Mouse (Mus musculus) forebrain, embryonic 12.5 days (tissue): ENCODE data around the gene D630023F18Rik. TPM values are rescaled to one million over a fixed set of nuclear protein-coding genes. Genes with fewer than 3 reads are reported as not detected.

Experiments
- ATAC-seq: fragments of 200-750 bp; cut with Nextera tagmentation; 2 replicates; pipeline ENCODE4 v1.8.0; 2017; ENCODE audit warnings: moderate TSS enrichment; ENCODE audit not compliant: low FRiP score
- H3K27ac ChIP-seq: fragments of 300-500 bp; sonication (generic); 2 replicates; pipeline ENCODE4 v1.5.1; 2016; ENCODE audit warnings: mild to moderate bottlenecking
- H3K27me3 ChIP-seq: fragments of 300-500 bp; sonication (generic); 2 replicates; pipeline ENCODE4 v1.6.1; 2016; ENCODE audit warnings: mild to moderate bottlenecking
- H3K36me3 ChIP-seq: fragments of 300-500 bp; sonication (generic); replicated peaks from 2 replicates; pipeline ENCODE4 v1.6.1; 2016; ENCODE audit warnings: mild to moderate bottlenecking
- H3K4me1 ChIP-seq: fragments of 300-500 bp; sonication (generic); 2 replicates; pipeline ENCODE4 v1.6.1; 2016
- H3K4me2 ChIP-seq: fragments of 300-500 bp; sonication (generic); 2 replicates; pipeline ENCODE4 v1.6.1; 2016; ENCODE audit warnings: mild to moderate bottlenecking, moderate library complexity
- H3K4me3 ChIP-seq: fragments of 300-500 bp; sonication (generic); replicated peaks from 2 replicates; pipeline ENCODE4 v1.5.1; 2016; ENCODE audit warnings: mild to moderate bottlenecking
- H3K9ac ChIP-seq: fragments of 300-500 bp; sonication (generic); 2 replicates; pipeline ENCODE4 v1.6.1; 2016; ENCODE audit warnings: mild to moderate bottlenecking
- H3K9me3 ChIP-seq: fragments of 300-500 bp; sonication (generic); 2 replicates; pipeline ENCODE4 v1.6.1; 2016
- WGBS: fragments of 180-500 bp; shearing (Covaris S2); methylation state at CpG from one replicate; pipeline ENCODE4 v1.1.7; 2016; 5-methylcytosine and 5-hydroxymethylcytosine counted together
- polyA plus RNA-seq: library from polyadenylated mRNA; unstranded; fragments of >200 nt; fragmentation: Nextera tagmentation; extraction: Ambion mirVana; gene quantifications from 2 replicates; pipeline ENCODE4 v1.2.1, GENCODE M21; 2016

Gene D630023F18Rik
- 0.28 TPM in 1 of 2 replicates, not detected in the other for polyA plus RNA-seq

DNA sequence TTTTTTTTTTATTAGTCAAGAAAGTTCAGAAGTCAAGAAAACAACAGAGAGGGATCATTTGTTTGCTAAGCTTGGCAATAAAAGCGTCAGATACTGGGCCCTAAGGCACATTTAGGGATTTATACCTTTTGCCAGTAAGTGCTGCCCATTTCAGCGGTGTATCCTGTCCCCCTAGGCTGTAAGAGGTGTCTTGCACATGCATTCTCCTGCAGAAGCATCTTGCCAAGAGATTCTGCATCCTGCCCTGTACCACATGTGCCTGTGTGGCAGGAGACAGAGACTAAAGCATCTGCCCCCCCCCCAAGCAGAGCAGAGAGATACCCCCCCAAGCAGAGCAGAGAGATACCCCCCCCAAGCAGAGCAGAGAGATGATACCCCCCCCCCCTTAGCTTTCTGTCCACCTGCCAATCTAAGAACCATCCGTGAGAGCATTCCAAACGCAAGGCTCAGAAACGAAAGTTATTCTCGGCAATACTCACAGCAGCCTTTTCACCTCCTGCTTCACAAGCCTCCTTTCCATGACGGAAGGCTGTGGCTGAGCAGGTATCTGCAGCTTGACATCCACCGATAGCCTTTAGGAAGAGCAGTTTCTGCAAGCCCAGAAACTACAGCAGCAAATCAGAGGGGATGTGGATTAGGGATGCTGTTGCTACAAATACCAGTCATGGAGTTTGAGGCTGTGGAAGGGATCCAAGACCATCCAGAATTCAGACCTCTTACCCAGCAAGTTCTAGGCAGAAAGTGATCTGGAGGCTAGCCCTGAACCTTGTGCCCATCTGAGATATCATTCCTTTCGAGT is at the start of gene D630023F18Rik:
Gene D630023F18Rik, minus strand, starts transcription at position 641 of the 799 bp plus-strand sequence.
- no peak within 1 kb of the TSS for H3K9ac ChIP-seq
- peaks cover 3% of the 10 kb centered on the region for H3K4me1 ChIP-seq
- H3K36me3 ChIP-seq: no peaks in the 10 kb centered on the region
- 25% methylated on average over 9 of the region's 9 CpGs for WGBS
- H3K27me3 ChIP-seq: no peaks in the 10 kb centered on the region
- no peak within 1 kb of the TSS for H3K27ac ChIP-seq
- no peak within 1 kb of the TSS for H3K4me3 ChIP-seq
- ATAC-seq: no peak
- no peaks in the 10 kb centered on the region for H3K9me3 ChIP-seq
- peak within 1 kb of the TSS; percentile 37 for H3K4me2 ChIP-seq

DNA sequence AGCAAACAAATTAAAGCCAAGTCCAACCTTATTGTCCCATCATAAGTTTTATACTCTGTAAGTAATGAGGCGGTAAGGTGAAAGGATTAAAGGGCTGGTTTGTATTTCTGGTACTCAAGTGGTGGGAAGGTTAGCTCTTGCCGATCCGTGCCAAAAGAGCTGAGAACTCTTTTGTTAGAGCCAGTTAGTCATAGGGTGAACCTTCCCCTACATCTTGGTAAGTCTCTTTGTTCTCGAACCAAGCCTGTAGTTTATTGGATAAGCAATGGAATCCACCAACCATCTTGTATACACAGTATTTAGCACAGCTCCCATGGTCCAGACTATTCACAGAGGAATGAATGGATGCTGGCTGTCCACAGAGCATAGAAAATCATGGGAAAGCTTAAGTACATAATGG is 48.6 kb upstream of the D630023F18Rik start:
- WGBS: 48% methylated on average over 4 of the region's 4 CpGs
- H3K36me3 ChIP-seq: peaks cover 72% of the 10 kb centered on the region
- H3K27me3 ChIP-seq: no peaks in the 10 kb centered on the region
- H3K27ac ChIP-seq: no peak overlapping the region
- H3K9ac ChIP-seq: no peak overlapping the region
- H3K4me3 ChIP-seq: no peak overlapping the region
- ATAC-seq: no peak
- no peaks in the 10 kb centered on the region for H3K9me3 ChIP-seq
- H3K4me2 ChIP-seq: no peak overlapping the region
- peaks cover 25% of the 10 kb centered on the region for H3K4me1 ChIP-seq

DNA sequence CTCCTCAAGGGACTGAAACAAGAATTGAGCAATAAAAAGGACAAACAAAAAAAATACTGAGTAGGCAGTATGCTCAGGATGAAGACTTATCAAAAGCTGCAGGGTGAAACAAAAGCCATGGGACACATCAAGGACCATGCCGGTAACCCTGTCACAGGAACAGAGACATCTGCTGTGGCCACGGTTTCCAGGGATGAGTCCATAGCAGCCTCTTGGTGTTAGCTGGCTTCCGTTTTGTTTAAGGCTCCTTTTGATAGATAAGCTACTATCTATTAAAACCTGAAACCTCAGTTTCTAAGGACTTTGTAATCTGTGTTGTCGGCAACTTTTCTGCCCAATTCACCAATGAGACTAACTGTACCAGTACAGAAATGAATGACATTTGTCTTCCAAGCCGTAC is 46.9 kb upstream of the D630023F18Rik start:
- Histone ChIP-seq H3K27me3 (no peaks in the 10 kb centered on the region), H3K9me3 (no peaks in the 10 kb centered on the region), H3K4me1 (peaks cover 15% of the 10 kb centered on the region; the same call in 1 of the 2 replicates), H3K4me2 (no peak overlapping the region), H3K4me3 (no peak overlapping the region), H3K9ac (no peak overlapping the region), H3K27ac (no peak overlapping the region), H3K36me3 (peaks cover 88% of the 10 kb centered on the region)
- no peak for ATAC-seq
- WGBS: 93% methylated on average over 5 of the region's 5 CpGs

DNA sequence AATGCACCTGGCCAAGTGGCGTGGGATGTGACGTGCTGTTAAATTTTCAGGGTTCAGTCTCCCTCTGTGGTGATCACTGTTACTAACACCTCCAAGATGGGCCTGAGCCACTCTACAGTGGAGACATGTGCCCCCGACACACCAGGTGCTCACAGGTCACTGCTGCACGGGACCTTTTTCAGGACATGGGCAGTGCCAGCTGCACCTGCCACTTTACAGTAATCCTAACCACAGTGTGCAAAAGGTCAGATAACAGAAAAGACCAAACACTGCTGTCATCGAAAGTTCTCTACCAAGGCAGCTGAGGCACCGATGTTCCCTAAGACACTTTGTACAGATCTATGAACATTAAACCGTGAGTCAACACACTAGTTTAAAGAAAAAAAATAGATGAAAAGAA is 46.5 kb upstream of the D630023F18Rik start:
- H3K27ac ChIP-seq: no peak overlapping the region
- H3K36me3 ChIP-seq: peaks cover 90% of the 10 kb centered on the region
- no peak overlapping the region for H3K9ac ChIP-seq
- no peak overlapping the region for H3K4me3 ChIP-seq
- no peak overlapping the region for H3K4me2 ChIP-seq
- no peaks in the 10 kb centered on the region for H3K9me3 ChIP-seq
- H3K4me1 ChIP-seq: peaks cover 12% of the 10 kb centered on the region; the same call in 1 of the 2 replicates
- 95% methylated on average over 7 of the region's 7 CpGs for WGBS
- H3K27me3 ChIP-seq: no peaks in the 10 kb centered on the region
- ATAC-seq: no peak

DNA sequence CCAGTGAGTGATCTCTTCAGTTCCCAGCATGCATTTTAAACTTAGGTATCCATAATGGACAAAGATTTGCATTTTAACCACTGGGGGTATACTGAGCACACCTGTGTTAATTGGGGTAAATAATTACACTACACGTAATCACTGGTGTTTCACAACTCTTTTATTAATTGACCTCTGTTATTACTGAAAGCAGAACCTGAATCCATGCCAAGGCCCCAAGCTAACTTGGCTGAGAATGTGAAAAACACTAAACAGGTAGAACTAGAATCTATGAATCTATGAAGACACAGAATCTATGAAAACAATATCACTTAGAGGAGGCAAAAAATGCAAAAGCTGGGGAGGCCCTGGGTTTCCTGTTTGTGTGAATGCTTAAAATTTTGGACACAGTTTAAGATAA is 44.5 kb upstream of the D630023F18Rik start:
- H3K36me3 ChIP-seq: peaks cover 90% of the 10 kb centered on the region
- no peak overlapping the region for H3K4me3 ChIP-seq
- H3K27ac ChIP-seq: no peak overlapping the region
- H3K4me1 ChIP-seq: peaks cover 5% of the 10 kb centered on the region; the same call in 1 of the 2 replicates
- no peaks in the 10 kb centered on the region for H3K9me3 ChIP-seq
- H3K4me2 ChIP-seq: no peak overlapping the region
- no peak overlapping the region for H3K9ac ChIP-seq
- no peaks in the 10 kb centered on the region for H3K27me3 ChIP-seq
- WGBS: 92% methylated on average over 1 of the region's 1 CpGs
- no peak for ATAC-seq

DNA sequence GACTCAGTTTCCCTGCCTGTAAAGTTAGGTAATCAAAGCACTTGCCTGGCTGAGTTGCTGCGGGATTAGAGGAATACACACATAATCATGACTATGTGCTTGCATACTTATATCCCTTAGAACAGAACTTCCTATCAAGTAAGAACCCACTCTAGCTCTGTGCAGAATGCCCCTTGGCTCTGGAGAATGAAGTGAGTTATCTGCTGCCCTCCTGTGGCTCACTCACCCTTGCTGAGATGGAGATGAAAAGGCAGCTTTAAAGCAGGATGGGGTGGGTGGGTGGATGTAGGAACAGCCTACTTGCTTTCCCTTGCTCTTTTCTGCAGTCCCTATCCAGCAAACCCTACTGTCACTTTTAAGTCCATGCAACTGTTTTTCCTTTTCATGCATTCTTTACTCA is 39.2 kb upstream of the D630023F18Rik start:
- Histone ChIP-seq H3K9me3 (no peaks in the 10 kb centered on the region), H3K36me3 (peaks cover 90% of the 10 kb centered on the region), H3K27ac (no peak overlapping the region), H3K4me2 (no peak overlapping the region), H3K9ac (no peak overlapping the region), H3K27me3 (no peaks in the 10 kb centered on the region), H3K4me1 (no peaks in the 10 kb centered on the region), H3K4me3 (no peak overlapping the region)
- WGBS: 90% methylated on average over 1 of the region's 1 CpGs
- no peak for ATAC-seq

GRCm38 (mm10) chr1:65156111-65156510 is 33.1 kb upstream of the D630023F18Rik start:
- Histone ChIP-seq H3K4me1 (no peaks in the 10 kb centered on the region), H3K27ac (no peak overlapping the region), H3K9me3 (no peaks in the 10 kb centered on the region), H3K36me3 (peaks cover 40% of the 10 kb centered on the region), H3K4me2 (no peak overlapping the region), H3K9ac (no peak overlapping the region), H3K27me3 (no peaks in the 10 kb centered on the region), H3K4me3 (no peak overlapping the region)
- ATAC-seq: no peak
- 93% methylated on average over 5 of the region's 5 CpGs for WGBS

DNA sequence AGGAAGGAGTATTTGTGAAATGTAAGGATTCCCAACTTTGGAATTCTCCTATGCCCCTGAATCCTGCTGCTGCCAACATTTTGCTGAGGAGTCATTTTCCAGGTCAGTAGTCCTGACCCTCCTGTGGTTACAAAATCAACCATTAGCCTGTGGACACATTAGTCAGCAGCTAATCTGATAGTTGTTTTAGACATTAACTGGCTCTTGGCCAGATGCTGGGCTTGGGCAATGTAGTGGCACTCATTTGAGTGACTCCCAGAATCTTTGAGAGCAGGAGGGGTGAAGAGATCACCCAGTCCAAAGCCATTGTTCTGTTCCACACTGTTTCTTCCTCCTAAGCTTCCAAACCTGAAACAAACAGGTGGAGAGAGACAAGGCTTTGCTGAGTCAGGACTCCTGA is 31.8 kb upstream of the D630023F18Rik start:
- ATAC-seq: no peak
- Histone ChIP-seq H3K4me3 (no peak overlapping the region), H3K36me3 (peaks cover 27% of the 10 kb centered on the region), H3K27ac (no peak overlapping the region), H3K4me1 (no peaks in the 10 kb centered on the region), H3K27me3 (no peaks in the 10 kb centered on the region), H3K4me2 (no peak overlapping the region), H3K9ac (no peak overlapping the region), H3K9me3 (no peaks in the 10 kb centered on the region)

GRCm38 (mm10) chr1:65147971-65148370 is 25.0 kb upstream of the D630023F18Rik start:
- Histone ChIP-seq H3K36me3 (no peaks in the 10 kb centered on the region), H3K4me3 (no peak overlapping the region), H3K27ac (no peak overlapping the region), H3K4me1 (no peaks in the 10 kb centered on the region), H3K9me3 (no peaks in the 10 kb centered on the region), H3K4me2 (no peak overlapping the region), H3K9ac (no peak overlapping the region), H3K27me3 (no peaks in the 10 kb centered on the region)
- 76% methylated on average over 3 of the region's 3 CpGs for WGBS
- no peak for ATAC-seq

DNA sequence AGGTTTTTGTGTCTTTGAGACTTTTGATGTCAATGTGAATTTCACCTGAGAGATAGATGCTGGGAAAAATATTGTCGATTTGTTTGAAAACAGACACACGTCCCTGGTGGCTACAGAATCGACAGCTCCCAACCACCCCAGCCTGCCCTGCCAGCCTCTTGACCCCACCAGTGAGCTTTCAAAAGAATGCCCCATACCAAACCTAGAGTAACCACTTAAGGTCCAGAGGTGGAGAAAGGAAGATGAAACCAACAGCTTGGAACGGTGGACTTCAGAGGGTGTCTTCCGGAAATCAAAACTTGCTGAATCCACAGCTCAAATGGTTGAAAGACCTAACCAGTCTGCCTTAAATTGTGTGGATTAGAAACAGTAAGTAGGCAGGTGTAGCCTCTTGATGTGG is 24.3 kb upstream of the D630023F18Rik start:
- H3K27me3 ChIP-seq: no peaks in the 10 kb centered on the region
- no peaks in the 10 kb centered on the region for H3K36me3 ChIP-seq
- H3K9me3 ChIP-seq: no peaks in the 10 kb centered on the region
- ATAC-seq: no peak
- H3K9ac ChIP-seq: no peak overlapping the region
- no peak overlapping the region for H3K27ac ChIP-seq
- 94% methylated on average over 5 of the region's 5 CpGs for WGBS
- H3K4me2 ChIP-seq: no peak overlapping the region
- no peak overlapping the region for H3K4me3 ChIP-seq
- no peaks in the 10 kb centered on the region for H3K4me1 ChIP-seq

- Histone ChIP-seq H3K36me3 (no peaks in the 10 kb centered on the region), H3K9ac (no peak overlapping the region), H3K4me1 (no peaks in the 10 kb centered on the region), H3K27ac (no peak overlapping the region), H3K27me3 (no peaks in the 10 kb centered on the region), H3K4me2 (no peak overlapping the region), H3K9me3 (no peaks in the 10 kb centered on the region), H3K4me3 (no peak overlapping the region)
- WGBS: 67% methylated on average over 2 of the region's 2 CpGs
- no peak for ATAC-seq
These were observed 23.6 kb upstream of the D630023F18Rik start for GRCm38 (mm10) chr1:65146601-65147000.

DNA sequence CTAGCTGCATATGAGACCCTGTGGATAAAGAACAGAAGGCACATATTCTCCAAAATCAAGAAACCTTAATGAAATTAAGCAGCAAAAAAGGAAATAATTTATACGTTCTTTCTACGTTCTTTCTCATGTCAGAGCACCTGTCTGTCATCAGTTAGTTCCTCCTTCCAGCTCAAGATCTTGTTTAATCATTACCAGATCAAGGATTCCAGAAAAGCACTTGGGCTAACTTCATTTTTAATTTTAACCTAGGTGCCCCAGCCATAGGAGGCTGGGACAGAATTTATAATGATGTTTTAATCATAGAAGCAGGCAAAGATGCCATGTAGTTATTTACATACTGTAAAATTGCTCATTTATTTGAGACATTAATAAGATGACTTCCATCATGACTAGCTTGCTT is 21.8 kb upstream of the D630023F18Rik start:
- ATAC-seq: no peak
- H3K27ac ChIP-seq: no peak overlapping the region
- H3K4me3 ChIP-seq: no peak overlapping the region
- no peak overlapping the region for H3K4me2 ChIP-seq
- no peaks in the 10 kb centered on the region for H3K4me1 ChIP-seq
- H3K27me3 ChIP-seq: no peaks in the 10 kb centered on the region
- H3K9ac ChIP-seq: no peak overlapping the region
- H3K36me3 ChIP-seq: no peaks in the 10 kb centered on the region
- no peaks in the 10 kb centered on the region for H3K9me3 ChIP-seq
- WGBS: 96% methylated on average over 2 of the region's 2 CpGs

- H3K4me3 ChIP-seq: no peak overlapping the region
- no peaks in the 10 kb centered on the region for H3K36me3 ChIP-seq
- 88% methylated on average over 6 of the region's 6 CpGs for WGBS
- ATAC-seq: no peak
- no peaks in the 10 kb centered on the region for H3K27me3 ChIP-seq
- H3K4me2 ChIP-seq: no peak overlapping the region
- H3K27ac ChIP-seq: no peak overlapping the region
- no peaks in the 10 kb centered on the region for H3K9me3 ChIP-seq
- H3K4me1 ChIP-seq: no peaks in the 10 kb centered on the region
- no peak overlapping the region for H3K9ac ChIP-seq
These were observed 14.5 kb upstream of the D630023F18Rik start for GRCm38 (mm10) chr1:65137560-65137959.
